Mouse (Mus musculus) gastrocnemius, postnatal 36 days (tissue): ENCODE measurements around the gene Otub1. TPM values are rescaled to one million over a fixed set of nuclear protein-coding genes. Genes with fewer than 3 reads are reported as not detected.

Experiments used
- DNase-seq, 2 experiments: peaks; one replicate each; pipeline ENCODE4 v3.0.0; 2022
- intact Hi-C: fragments of 180-260 bp; cut with DNase I; formaldehyde crosslinking; loops from one replicate; pipeline ENCODE4 v1.15.1; 2025
- total RNA-seq, 2 experiments: library from RNA; stranded (reverse); gene quantifications; 2 replicates each; pipeline ENCODE4 v1.2.3; 2021

Otub1 gene
- total RNA-seq, 2 experiments from 2014 or later = 45.4 to 49.9 TPM

DNA sequence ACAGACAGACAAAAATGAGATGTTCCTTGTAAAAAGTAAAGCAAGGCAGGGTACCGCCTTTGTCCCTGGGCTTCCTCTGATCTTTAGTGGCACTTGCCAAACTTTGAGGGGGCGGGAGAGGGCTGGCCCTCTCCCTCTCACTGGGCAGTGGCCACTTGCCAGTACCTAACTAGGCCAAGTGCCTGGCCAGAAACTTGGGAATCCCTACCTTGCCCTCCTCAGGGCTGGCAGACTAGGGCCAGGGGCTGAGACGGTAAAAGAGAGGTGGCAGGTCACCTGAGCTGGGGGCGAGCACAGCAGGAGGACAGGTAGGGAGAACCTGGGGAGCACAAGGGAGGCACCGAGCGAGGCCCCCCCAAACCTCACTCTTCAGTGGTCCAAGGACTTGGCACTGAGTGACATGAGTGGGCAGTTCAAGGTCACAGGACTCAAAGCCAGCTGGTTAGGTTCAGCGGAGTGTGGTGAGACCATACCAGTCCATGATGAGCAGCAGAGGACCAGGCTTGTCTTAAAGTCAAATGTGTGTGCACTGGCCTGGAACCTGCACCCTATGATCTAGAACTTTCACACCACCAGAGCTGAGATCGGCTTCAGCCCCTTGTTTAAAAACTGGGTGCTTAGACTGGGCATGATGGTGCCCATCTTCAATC is 25.2 kb downstream of the Otub1 start:
- DNase-seq = no peak

DNA sequence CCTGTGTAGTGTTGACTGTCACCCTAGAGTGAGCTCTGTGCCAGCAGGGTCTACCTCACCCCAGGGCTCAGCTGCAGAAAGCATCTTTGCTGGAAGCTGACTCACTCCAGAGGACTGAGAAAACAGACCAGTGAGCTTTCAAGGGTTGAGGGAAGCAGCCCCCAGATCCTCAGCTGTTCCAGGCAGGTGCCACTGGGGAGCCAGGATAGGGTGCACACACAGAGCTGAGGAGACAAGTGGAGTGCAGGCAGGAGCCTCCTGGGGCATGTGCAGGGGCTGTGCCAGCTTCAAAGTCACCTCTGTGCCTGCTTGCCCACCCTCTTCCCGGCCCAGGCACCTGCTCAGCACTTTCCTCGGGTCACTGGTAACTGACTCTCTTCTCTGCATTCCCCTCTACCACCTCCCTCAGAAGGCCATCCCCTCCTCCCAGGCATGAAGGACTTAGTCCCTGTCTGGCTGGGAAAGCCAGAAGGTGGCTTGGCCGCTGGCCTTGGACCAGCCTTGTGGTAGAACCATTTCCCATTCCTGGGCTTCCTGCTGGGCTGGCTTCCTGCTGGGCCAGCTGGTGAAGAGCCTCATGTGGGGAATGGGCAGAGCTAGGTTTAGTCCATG is 27.2 kb downstream of the Otub1 start:
- intact Hi-C loops = no loop called here
- DNase-seq = no peak

More for the DNA sequence above, 25.2 kb downstream of the Otub1 start:
- intact Hi-C loops = no loop called here

DNA sequence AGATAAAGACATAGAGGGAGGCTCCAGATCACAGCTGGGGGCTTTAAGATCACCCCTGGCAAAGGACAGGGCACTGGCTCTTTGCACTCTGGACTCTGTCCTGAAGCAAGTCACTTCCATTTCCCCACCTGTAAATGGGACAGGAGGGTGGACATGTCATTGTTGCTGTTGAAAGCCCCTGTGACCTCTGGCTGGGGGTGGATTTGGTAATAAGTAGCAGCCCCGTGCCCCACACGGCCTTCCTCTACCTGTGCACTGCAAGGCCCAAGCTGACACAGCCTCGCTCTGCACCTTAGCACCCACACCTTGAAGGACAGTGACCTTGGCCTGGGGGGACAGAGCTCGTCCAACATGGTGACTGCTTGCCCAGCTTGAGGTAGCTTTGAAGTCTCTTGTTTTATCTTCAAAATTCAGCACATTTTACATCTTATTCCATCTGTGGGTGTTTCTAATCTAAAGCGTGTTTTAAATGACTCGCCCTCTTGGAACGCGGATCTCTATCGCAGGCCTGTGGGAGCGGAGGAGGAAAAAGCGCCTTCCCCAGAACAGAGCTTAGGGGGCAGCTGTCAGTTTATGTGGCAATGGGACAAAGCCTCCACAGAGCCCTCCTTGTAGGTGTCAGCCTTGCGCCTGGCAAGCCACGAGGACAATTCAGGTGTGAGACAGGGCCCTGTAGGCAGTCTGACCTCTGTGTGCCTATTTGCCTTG is 28.2 kb downstream of the Otub1 start:
- intact Hi-C loops = no loop called here
- no peak for DNase-seq

DNA sequence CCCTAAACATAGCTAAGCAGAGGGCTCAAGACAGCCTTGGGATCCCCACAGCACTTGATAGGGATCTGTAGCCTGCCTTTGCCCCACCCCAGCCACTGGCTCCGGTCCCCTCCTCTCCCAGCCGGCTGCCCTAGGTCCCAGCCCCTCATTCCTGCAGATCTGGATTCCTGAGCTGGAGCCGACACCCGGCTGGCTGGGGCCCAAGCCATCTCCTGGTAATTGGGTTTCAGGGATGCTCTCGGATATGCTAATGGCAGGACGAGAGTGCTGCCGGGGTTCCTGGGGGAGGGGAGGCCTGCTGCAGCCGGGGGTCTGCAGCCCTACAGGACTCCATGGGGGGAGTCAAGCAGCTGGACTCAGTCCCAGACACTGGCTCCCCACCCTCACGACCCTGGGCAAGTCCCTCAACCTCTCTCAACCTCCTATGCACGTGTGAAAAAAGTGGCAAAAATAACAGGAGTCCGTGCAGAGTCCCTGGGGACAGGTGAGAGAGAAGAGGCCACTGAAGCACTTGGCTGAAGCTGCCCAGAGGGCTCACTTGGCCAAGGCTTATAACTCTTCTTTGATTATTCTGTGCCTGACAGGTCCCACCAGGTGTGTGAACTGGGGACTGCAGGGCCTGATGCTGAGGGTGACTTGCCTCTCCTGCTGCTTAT is 29.9 kb downstream of the Otub1 start:
- intact Hi-C loops = no loop called here

DNA sequence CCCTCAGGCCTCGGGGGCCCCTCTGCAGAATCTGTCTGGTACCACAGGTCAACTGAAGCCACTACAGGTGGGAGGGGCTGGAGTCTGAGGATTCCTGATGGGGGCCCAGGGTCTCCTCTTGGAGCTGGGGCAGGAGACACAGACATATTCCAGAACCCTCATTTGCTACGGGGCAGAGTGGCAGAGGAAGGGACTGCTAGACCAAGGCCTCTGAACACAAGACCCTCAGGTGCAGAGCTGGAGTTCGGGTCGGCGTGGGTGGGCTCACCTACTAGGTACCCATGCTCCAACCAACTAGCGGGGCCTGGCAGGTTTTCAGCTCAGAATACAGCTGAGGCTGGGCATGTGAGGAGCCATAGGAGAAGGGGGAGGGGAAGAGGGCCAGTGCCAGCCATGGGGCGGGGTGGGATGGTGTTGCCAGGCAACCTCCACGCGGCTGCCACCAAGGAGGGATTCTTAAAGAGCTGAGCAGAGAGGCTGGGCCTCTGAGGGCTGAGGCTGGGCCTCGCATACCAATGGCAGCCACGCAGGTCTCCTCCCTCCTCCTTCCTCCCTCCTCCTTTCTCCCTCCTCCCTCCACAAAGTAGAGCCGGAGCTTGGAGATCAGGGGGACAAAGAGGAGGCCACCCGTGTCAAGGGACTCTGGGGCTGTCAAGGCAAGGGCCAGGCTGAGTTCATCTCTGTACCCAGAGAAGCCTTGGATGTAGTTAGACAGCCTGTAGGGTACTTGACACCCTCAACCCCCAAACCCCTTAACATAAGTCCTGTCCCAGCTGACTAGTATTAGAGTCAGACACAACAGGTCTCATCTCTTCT is 33.9 kb downstream of the Otub1 start:
- intact Hi-C loops = no loop called here
- DNase-seq = no peak

More for the DNA sequence above, 29.9 kb downstream of the Otub1 start:
- DNase-seq = no peak

DNA sequence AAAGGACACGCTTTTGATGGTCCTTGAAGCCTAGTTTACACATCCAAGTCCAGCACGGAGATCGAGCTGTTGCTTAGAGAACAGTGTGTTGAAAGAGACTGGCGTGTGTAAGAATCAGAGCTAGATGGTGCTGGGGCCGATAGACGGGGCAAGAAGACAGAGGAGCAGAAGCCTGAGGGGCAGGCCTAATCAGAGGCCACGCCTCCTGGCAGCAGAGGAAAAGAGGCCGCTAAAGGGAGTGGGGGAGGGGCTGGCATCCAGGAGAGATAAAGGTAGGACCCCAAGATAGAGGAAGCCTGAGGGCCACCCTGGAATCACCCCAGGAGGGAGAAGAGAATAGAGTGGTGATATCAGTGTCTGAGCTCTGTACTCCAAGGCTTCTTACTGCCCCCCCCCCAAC is 34.7 kb downstream of the Otub1 start:
- intact Hi-C loops = no loop called here
- no peak for DNase-seq

DNA sequence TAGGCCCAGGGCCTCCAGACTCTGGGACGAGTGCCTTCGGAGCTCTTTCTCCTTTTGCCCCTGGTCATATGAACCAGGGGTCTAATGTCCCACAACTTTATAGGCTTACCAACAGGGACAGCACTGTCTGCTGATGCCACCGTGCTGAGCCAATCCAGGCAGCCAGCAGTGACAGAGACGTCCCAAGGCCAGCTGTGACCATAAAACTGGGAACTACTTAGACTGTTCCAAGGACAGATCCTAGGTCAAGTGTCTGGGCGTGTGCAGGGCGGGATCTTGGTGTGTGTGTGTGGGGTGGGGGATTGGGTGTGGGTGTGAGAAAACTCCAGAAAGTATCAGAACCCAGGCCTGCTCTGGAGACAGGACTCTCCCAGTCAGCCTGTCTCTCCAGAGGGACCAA is 35.2 kb downstream of the Otub1 start:
- DNase-seq = no peak
- intact Hi-C loops = no loop called here

DNA sequence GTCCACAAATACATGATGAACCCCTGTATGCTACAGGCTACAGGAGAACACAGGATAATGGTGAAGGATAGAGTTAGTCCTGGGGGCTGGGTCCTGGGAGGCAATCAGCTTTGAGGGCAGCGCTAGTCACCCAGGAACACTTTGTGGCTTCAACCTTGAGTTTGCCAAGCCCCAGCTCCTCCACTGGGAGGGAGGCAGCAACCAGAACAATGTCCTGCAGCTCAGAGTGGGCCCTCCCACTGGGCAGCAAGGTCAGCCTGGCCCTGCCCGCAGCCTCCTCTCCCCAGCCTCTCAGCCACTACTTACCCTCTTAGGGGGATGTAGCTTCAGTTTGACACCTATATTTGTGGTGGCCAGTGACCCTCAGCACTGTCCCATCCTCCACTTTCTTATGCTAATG is 37.7 kb downstream of the Otub1 start:
- no peak for DNase-seq
- intact Hi-C loops = no loop called here

DNA sequence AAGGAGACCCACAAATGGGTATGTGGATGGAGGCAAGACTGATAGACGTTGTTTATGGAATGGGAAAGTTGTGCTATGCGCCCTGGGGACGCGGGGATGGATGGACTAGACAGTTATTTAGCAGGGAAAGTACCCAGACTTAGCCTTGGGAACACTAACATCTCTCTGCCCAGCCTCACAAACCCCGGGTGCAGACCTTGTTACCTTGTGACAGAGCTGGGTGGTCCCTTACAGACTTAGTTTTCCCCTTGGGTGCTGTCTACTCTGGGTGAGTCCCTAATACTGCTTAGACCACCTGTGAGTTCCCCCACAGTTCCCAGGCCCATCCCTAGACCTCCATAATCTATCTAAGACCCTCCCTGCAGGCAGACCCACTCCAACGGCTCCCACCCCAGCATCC is 39.3 kb downstream of the Otub1 start:
- intact Hi-C loops = loop anchor here (2.0 kb wide), 1 partner anchor 100 kb away; no protein-coding TSS in a partner anchor

DNA sequence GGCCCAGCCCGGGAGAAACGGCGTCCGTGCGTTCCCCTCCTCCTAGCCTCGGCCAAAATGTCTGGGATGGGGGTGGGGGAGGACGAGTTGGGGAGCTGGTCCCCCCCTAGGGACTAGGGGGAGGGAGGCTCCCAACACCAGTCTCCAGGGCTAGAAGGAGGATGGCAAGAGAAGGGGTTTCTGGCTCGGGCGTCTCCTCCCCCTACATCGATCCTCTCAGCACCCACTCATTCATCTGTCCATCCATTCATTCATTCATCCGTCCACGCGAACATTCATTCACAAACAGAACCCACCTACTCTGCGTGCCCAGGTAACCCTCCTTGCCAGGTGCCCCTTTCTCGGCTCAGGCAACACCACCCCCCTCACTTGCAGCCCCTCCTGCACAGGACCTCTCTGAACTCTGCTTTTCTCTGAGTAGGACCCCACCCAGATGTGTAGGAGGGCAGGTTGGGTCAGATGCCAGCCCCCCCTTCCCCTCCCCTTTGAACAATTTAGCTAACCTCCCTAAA is 39.9 kb downstream of the Otub1 start:
- intact Hi-C loops = loop anchor here (2.0 kb wide), 1 partner anchor 99 kb away; no protein-coding TSS in a partner anchor
- DNase-seq = no peak

More for the DNA sequence above, 39.3 kb downstream of the Otub1 start:
- no peak for DNase-seq

DNA sequence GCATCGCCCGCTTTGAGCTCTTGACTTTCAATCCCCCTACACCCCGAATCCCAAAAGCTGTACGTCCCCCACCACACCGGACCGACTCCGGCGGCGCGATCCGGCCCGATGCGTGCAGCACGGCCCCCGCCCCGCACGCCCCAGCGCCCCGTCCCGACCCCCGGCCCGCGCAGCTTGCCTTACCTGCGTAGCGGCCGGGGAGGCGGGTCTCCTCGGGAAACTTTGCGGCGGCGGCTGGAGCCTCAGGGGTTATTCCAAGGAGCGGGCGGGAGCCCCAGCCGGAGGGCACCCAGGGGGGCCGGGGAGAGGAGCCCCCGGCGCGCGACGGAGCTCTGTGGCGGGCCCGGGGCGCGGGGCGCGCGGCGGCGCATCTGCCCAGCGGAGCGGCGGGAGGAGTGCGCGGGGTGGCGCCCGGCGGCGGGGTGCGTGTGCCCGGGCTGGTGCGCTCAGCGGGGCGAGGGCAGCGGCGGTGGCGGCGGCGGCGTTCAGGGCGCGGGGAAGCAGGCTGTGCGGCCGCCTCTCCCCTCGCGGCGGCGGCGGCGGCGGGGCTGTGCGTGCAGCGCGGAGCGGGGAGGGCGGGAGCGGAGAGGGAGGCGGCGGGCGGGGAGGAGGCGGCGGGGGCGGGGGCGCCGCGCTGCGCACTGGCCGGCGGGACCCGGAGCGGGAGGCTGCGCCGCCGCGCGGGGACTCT is 40.5 kb downstream of the Otub1 start:
- no peak for DNase-seq
- intact Hi-C loops = loop anchor here (2.0 kb wide), 1 partner anchor 99 kb away; no protein-coding TSS in a partner anchor

DNA sequence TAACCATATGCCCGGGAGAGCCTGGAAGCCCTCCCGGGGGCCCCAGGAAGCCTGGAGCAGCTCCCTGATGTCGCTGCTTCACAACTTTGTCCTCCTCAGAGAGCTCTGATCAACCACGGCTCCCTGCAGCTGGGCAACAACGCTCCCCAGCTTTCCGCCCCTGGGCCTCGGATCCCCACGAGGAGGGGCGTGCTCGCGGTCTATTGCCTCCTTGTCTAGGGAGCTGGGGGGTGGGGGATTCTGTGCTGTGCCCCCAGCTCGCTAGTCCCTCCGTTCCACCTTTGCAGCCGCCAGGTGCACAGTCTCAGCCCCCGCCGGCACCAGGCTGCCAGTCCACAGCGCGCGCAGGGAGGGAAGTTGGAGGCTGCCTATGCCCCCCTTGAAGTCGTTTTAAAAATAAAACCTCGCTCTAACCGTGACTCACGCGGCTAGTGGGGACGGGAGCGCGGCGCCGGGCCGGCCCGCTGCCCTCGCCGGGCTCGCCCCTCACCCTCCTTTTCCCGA is 41.2 kb downstream of the Otub1 start:
- intact Hi-C loops = no loop called here
- no peak for DNase-seq

DNA sequence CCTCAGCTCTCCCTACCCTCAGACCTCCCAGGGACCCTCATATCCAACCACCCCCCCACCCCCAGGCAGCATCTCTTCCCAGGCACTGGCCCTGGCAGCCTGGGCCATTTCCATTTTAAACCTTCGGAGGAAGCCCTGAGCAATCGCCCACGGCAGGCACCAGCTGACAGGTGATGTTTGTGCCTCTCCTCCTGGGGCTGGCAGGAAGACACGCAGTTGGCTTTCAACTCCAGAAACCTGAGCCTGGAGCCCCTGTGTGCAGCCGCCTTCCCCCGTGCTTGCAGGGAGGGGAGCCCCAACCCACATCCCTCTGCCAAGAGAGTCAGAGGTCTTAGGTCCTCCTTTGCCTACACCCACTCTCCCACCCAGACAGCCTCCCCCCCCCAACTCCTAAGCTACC is 41.9 kb downstream of the Otub1 start:
- DNase-seq = peak in 1 of 2 experiments; percentile 28
- intact Hi-C loops = no loop called here

DNA sequence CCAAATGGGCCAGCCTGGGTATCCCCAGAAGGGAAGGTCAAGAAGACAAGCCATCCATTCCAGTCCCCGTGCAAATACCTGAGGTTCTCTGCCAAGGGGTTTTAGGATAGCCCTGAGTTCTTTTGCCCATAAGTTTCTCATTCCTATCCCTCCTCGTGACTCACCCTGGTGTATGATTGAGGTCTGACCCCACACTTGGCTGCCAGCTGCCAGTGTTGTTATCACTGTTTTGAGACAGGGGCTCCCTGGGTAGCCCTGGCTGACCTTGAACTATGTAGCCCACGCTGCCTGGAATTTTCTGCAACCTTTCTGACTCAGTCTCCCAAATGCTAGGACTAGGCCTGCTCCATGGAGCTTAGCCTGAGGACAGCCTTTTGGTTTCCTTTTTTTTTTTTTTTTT is 45.1 kb downstream of the Otub1 start:
- intact Hi-C loops = no loop called here
- DNase-seq = no peak

DNA sequence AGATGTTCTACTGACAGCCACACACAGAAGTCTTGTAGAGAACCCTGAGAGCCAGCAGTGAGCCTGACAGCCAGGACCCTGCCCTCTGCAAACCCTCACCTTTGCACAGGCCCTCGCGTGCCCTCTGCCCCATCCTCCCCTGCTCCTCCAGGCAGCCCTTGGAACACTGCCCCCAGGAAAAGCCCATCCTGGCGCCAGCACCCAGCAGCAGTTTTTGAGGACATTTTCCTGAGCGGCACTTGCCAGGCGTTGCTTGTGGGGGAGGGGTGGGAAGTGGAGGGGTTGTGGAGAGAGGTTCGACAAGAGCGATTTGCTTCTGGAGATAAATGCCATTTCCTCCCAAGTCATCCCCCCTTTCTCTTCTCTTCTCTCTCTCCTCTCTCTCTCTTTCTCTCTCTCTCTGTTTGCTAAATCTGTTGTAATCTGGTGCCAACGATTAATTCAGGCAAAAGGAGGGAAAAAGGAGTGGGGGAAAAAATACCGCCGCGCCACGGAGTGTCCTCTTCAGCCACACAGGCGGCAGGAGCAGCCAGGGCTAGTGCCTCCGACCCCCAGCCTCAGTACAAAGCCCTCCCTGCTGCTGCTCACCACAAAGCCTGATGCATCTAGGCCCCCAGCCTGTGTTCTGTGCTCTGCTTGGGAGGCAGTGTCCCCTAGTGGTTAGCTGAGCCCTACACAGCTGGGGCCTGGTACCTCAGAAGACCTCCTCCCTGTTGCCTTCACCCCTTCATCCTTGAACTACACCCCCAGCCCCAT is 45.8 kb downstream of the Otub1 start:
- no peak for DNase-seq
- intact Hi-C loops = no loop called here

DNA sequence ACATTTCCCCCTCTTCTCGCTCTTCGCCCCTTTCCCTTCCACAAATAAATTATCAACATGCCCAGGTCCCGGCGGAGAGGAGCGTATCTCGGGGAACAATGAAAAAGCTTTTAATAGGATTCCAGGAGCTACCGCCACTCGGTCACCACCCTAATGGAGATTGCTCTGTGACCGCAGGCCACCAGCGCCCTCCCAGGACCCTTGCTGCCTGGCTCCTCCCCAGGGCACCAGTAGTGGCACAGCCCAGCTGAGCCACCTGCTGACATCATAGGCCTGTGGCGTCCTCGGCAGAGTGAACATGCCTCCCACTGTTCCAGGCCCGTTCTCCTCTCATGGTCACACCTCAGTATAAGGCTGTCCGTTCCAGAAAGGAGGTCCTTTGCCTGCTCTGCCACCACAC is 48.4 kb downstream of the Otub1 start:
- intact Hi-C loops = no loop called here
- no peak for DNase-seq

DNA sequence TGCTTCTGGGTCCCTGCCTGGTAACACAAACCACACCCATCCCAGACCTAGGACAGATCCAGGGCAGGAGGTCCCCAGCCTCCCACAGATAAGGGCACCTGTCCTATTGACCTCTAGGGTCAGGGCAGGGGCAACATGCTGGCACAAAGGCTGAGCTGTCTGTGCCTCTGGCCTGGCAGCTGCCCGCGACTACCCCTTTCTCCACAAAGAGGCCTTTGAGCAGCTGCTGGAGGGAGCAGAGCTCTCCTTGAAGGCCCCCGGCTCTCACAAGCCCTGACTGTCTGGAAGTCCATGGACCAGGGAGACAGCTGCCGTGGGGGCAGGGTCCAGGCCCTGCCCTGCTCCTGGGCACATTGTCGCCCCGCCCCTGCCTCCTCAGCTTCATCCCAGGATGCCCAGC is 50.9 kb downstream of the Otub1 start:
- no peak for DNase-seq
- intact Hi-C loops = no loop called here

DNA sequence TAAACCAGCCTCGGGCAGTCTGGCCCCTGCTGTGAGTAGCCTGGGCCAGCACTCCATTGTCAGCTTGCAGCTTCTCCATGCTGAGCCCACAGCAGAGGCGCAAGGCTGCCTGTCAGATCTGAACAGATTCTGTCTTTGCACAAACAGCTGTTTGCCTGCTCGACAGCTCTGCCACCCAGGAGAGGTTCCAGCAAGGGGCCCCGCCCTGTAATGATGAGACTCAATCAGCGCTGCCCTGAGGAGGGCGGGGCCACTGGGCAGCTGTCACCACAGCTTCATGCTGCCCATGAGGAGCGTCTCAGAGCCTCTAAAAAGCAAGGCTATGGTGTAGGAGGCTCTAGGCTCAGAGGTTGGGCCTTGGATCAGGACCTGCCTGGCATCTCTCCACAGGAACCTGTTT is 52.9 kb downstream of the Otub1 start:
- DNase-seq = peak; percentile 56 to 62
- intact Hi-C loops = no loop called here
